Mouse (Mus musculus): ENCODE data around the gene Lamtor1. TPM values are rescaled to one million over a fixed set of nuclear protein-coding genes. Genes with fewer than 3 reads are reported as not detected.

Gene Lamtor1
- total RNA-seq, 2 experiments from 2014 or later = 90.2 to 100.0 TPM

Small RNAs within 50 kb of the gene (microRNA-seq; reads per million reads assigned to microRNA genes)
- 0 reads per million in 2 experiments for gene Gm22655

Other genes with a start within 250 kb of the Lamtor1 start
- gene Clpb, start 242.3 kb upstream of the Lamtor1 start, total RNA-seq (2021) = 10 to 100 TPM; 61.6 to 69.5 TPM
- under 1 TPM; 0.50 to 0.61 TPM for gene Phox2a, start 87.6 kb upstream of the Lamtor1 start, total RNA-seq (2021)
- gene Inppl1, start 67.7 kb upstream of the Lamtor1 start, total RNA-seq (2021) = 100 to 1,000 TPM; 129 to 135 TPM
- gene Folr2, start 48.7 kb upstream of the Lamtor1 start, total RNA-seq (2021) = 1 to 10 TPM; 2.5 to 3.2 TPM
- 10 to 100 TPM; 17.1 to 21.8 TPM for gene Anapc15, start 42.2 kb upstream of the Lamtor1 start, total RNA-seq (2021)
- 1 to 10 TPM in 1 of 2 experiments, under 1 TPM in 1; 0.71 to 1.5 TPM for gene Folr1, start 35.1 kb upstream of the Lamtor1 start, total RNA-seq (2021)
- not detected for gene Tomt, start 455 bp downstream of the Lamtor1 start, total RNA-seq (2021)
- 1 to 10 TPM; 2.9 to 3.9 TPM for gene Lrrc51, start 28.0 kb downstream of the Lamtor1 start, total RNA-seq (2021)
- gene Numa1, start 28.2 kb downstream of the Lamtor1 start, total RNA-seq (2021) = 10 to 100 TPM; 90.0 to 95.3 TPM
- gene Il18bp, start 112.8 kb downstream of the Lamtor1 start, total RNA-seq (2021) = 1 to 10 TPM; 5.1 to 6.4 TPM
- gene Rnf121, start 159.6 kb downstream of the Lamtor1 start, total RNA-seq (2021) = 10 to 100 TPM; 19.8 to 21.5 TPM
- 10 to 100 TPM in 1 of 2 experiments, 1 to 10 TPM in 1; 8.9 to 10.2 TPM for gene Xndc1, start 159.6 kb downstream of the Lamtor1 start, total RNA-seq (2021)
- under 1 TPM; 0.61 to 0.84 TPM for gene Xntrpc, start 159.8 kb downstream of the Lamtor1 start, total RNA-seq (2021)
- gene Trpc2, start 177.2 kb downstream of the Lamtor1 start, total RNA-seq (2021) = under 1 TPM; 0.63 to 0.69 TPM
- gene Art1, start 195.8 kb downstream of the Lamtor1 start, total RNA-seq (2021) = 100 to 1,000 TPM; 131 to 158 TPM
- gene Art5, start 203.6 kb downstream of the Lamtor1 start, total RNA-seq (2021) = 1 to 10 TPM; 4.3 to 5.4 TPM
- gene Chrna10, start 210.9 kb downstream of the Lamtor1 start, total RNA-seq (2021) = not detected